Mouse (Mus musculus): Measurements from ENCODE around the gene Vezt.
A peak's percentile ranks its signal among the peaks of the same experiment; 100 is the strongest.

The Vezt gene

GRCm38 (mm10) chr10:94035658-94036374 is at the start of gene Vezt, which contains the start of gene Fgd6:
Gene Vezt (minus strand): TSS chr10:94035817.
Gene Fgd6 (plus strand): TSS chr10:94036001.
- peak; percentile 100 for DNase-seq (ENCODE audit: low read depth, low spot score)

- no peak for DNase-seq (ENCODE audit: low read depth, low spot score)
These were observed 46.6 kb upstream of the Vezt start for GRCm38 (mm10) chr10:94082040-94082734.

- no peak for DNase-seq (ENCODE audit: low read depth, low spot score)
These were observed 45.1 kb upstream of the Vezt start for GRCm38 (mm10) chr10:94080740-94081139.

GRCm38 (mm10) chr10:94076966-94077825 is 41.6 kb upstream of the Vezt start:
- no peak for DNase-seq (ENCODE audit: low read depth, low spot score)

GRCm38 (mm10) chr10:94072916-94073465 is 37.4 kb upstream of the Vezt start:
- peak; percentile 37 for DNase-seq (ENCODE audit: low read depth, low spot score)

GRCm38 (mm10) chr10:94072261-94072915 is 36.8 kb upstream of the Vezt start:
- no peak for DNase-seq (ENCODE audit: low read depth, low spot score)

GRCm38 (mm10) chr10:94071641-94072040 is 36.0 kb upstream of the Vezt start:
- no peak for DNase-seq (ENCODE audit: low read depth, low spot score)

GRCm38 (mm10) chr10:94068701-94069100 is 33.1 kb upstream of the Vezt start:
- DNase-seq (ENCODE audit: low read depth, low spot score), result no peak

- DNase-seq (ENCODE audit: low read depth, low spot score), result no peak
These were observed 31.3 kb upstream of the Vezt start for GRCm38 (mm10) chr10:94066896-94067295.

- DNase-seq (ENCODE audit: low read depth, low spot score), result no peak
These were observed 26.7 kb upstream of the Vezt start for GRCm38 (mm10) chr10:94062357-94062756.

GRCm38 (mm10) chr10:94060190-94060589 is 24.6 kb upstream of the Vezt start:
- DNase-seq (ENCODE audit: low read depth, low spot score), result no peak

GRCm38 (mm10) chr10:94059618-94060055 is 24.0 kb upstream of the Vezt start:
- DNase-seq (ENCODE audit: low read depth, low spot score), result no peak

- DNase-seq (ENCODE audit: low read depth, low spot score), result no peak
These were observed 20.9 kb upstream of the Vezt start for GRCm38 (mm10) chr10:94056487-94056886.

- no peak for DNase-seq (ENCODE audit: low read depth, low spot score)
These were observed 15.1 kb upstream of the Vezt start for GRCm38 (mm10) chr10:94050736-94051135.

- no peak for DNase-seq (ENCODE audit: low read depth, low spot score)
These were observed 13.5 kb upstream of the Vezt start for GRCm38 (mm10) chr10:94049121-94049520.

- no peak for DNase-seq (ENCODE audit: low read depth, low spot score)
These were observed 12.4 kb upstream of the Vezt start for GRCm38 (mm10) chr10:94047845-94048559.

GRCm38 (mm10) chr10:94047024-94047423 is 11.4 kb upstream of the Vezt start:
- no peak for DNase-seq (ENCODE audit: low read depth, low spot score)

- no peak for DNase-seq (ENCODE audit: low read depth, low spot score)
These were observed 9.7 kb upstream of the Vezt start for GRCm38 (mm10) chr10:94045301-94045700.

- DNase-seq (ENCODE audit: low read depth, low spot score), result no peak
These were observed 8.3 kb upstream of the Vezt start for GRCm38 (mm10) chr10:94043908-94044307.

All from mesoderm, embryonic 11.5 days (tissue).